Mouse (Mus musculus): Measurements from ENCODE around the gene 9430097D07Rik. TPM values are rescaled to one million over a fixed set of nuclear protein-coding genes. Genes with fewer than 3 reads are reported as not detected.

Gene 9430097D07Rik
- total and polyA plus RNA-seq, 2 experiments: not detected

GRCm38 (mm10) chr2:32534061-32534732, 41.3 kb downstream of the 9430097D07Rik start:
- Histone ChIP-seq H3K27me3 (ENCODE audit: control insufficient read depth, insufficient read depth, low read length) (no peaks in the 10 kb centered on the region), H3K36me3 (ENCODE audit: control insufficient read depth, insufficient read depth, low read length) (no peaks in the 10 kb centered on the region), H3K79me2 (ENCODE audit: control insufficient read depth, insufficient read depth, low read length) (peaks cover 18% of the 10 kb centered on the region; the same call in 1 of the 2 replicates), H3K4me3 (ENCODE audit: insufficient read depth, low read depth, low read length) (no peak overlapping the region), H3K27ac (replicated peaks; ENCODE audit: insufficient read depth, low read depth, low read length) (peak overlapping the region; percentile 82), H3K4me1 (ENCODE audit: control insufficient read depth, insufficient read depth, low read length) (peaks cover 13% of the 10 kb centered on the region), H3K9ac (ENCODE audit: low read depth, low read length) (peak overlapping the region; percentile 56)
- TF ChIP-seq CTCF (IDR thresholded peaks at IDR 0.05; ENCODE audit: low read depth, low read length) (no peak), POLR2A (IDR thresholded peaks at IDR 0.05; ENCODE audit: extremely low read depth, insufficient read depth, low read length) (no peak)
- WGBS: 14% methylated on average over 13 of the region's 13 CpGs
- DNase-seq (ENCODE audit: extremely low read depth, low read depth, low spot score): peak; percentile 80

- Histone ChIP-seq H3K9ac (ENCODE audit: low read depth, low read length) (no peak overlapping the region), H3K4me3 (ENCODE audit: insufficient read depth, low read depth, low read length) (no peak overlapping the region), H3K27me3 (ENCODE audit: control insufficient read depth, insufficient read depth, low read length) (no peaks in the 10 kb centered on the region), H3K79me2 (ENCODE audit: control insufficient read depth, insufficient read depth, low read length) (peaks cover 8% of the 10 kb centered on the region; the same call in 1 of the 2 replicates), H3K36me3 (ENCODE audit: control insufficient read depth, insufficient read depth, low read length) (no peaks in the 10 kb centered on the region), H3K4me1 (ENCODE audit: control insufficient read depth, insufficient read depth, low read length) (peaks cover 4% of the 10 kb centered on the region), H3K27ac (replicated peaks; ENCODE audit: insufficient read depth, low read depth, low read length) (no peak overlapping the region)
- no peak for DNase-seq (ENCODE audit: extremely low read depth, low read depth, low spot score)
- WGBS: 79% methylated on average over 2 of the region's 2 CpGs
- TF ChIP-seq CTCF (IDR thresholded peaks at IDR 0.05; ENCODE audit: low read depth, low read length) (no peak), POLR2A (IDR thresholded peaks at IDR 0.05; ENCODE audit: extremely low read depth, insufficient read depth, low read length) (no peak)
These were observed 42.3 kb downstream of the 9430097D07Rik start for GRCm38 (mm10) chr2:32533163-32533562.

- no peaks in the 10 kb centered on the region for H3K27me3 ChIP-seq (ENCODE audit: control insufficient read depth, insufficient read depth, low read length)
- DNase-seq (ENCODE audit: extremely low read depth, low read depth, low spot score): no peak
- 85% methylated on average over 2 of the region's 2 CpGs for WGBS
- H3K27ac ChIP-seq (replicated peaks; ENCODE audit: insufficient read depth, low read depth, low read length): no peak overlapping the region
- H3K36me3 ChIP-seq (ENCODE audit: control insufficient read depth, insufficient read depth, low read length): no peaks in the 10 kb centered on the region
- no peak overlapping the region for H3K9ac ChIP-seq (ENCODE audit: low read depth, low read length)
- no peak overlapping the region for H3K4me3 ChIP-seq (ENCODE audit: insufficient read depth, low read depth, low read length)
- no peak for TF ChIP-seq CTCF (IDR thresholded peaks at IDR 0.05; ENCODE audit: low read depth, low read length)
- TF ChIP-seq POLR2A (IDR thresholded peaks at IDR 0.05; ENCODE audit: extremely low read depth, insufficient read depth, low read length): no peak
- no peaks in the 10 kb centered on the region for H3K79me2 ChIP-seq (ENCODE audit: control insufficient read depth, insufficient read depth, low read length)
- peaks cover 8% of the 10 kb centered on the region for H3K4me1 ChIP-seq (ENCODE audit: control insufficient read depth, insufficient read depth, low read length)
These were observed 45.0 kb downstream of the 9430097D07Rik start for GRCm38 (mm10) chr2:32530479-32530878.

- Histone ChIP-seq H3K27ac (replicated peaks; ENCODE audit: insufficient read depth, low read depth, low read length) (peak overlapping the region; percentile 62; the same call in 1 of the 2 replicates), H3K36me3 (ENCODE audit: control insufficient read depth, insufficient read depth, low read length) (no peaks in the 10 kb centered on the region), H3K9ac (ENCODE audit: low read depth, low read length) (no peak overlapping the region), H3K4me1 (ENCODE audit: control insufficient read depth, insufficient read depth, low read length) (peaks cover 22% of the 10 kb centered on the region), H3K79me2 (ENCODE audit: control insufficient read depth, insufficient read depth, low read length) (no peaks in the 10 kb centered on the region), H3K27me3 (ENCODE audit: control insufficient read depth, insufficient read depth, low read length) (no peaks in the 10 kb centered on the region), H3K4me3 (ENCODE audit: insufficient read depth, low read depth, low read length) (no peak overlapping the region)
- DNase-seq (ENCODE audit: extremely low read depth, low read depth, low spot score): no peak
- 83% methylated on average over 1 of the region's 1 CpGs for WGBS
- TF ChIP-seq POLR2A (IDR thresholded peaks at IDR 0.05; ENCODE audit: extremely low read depth, insufficient read depth, low read length) (no peak), CTCF (IDR thresholded peaks at IDR 0.05; ENCODE audit: low read depth, low read length) (no peak)
These were observed 47.2 kb downstream of the 9430097D07Rik start for GRCm38 (mm10) chr2:32528326-32528725.

- H3K9ac ChIP-seq (ENCODE audit: low read depth, low read length): peak overlapping the region; percentile 29
- H3K79me2 ChIP-seq (ENCODE audit: control insufficient read depth, insufficient read depth, low read length): no peaks in the 10 kb centered on the region
- peak overlapping the region; percentile 62 for H3K27ac ChIP-seq (replicated peaks; ENCODE audit: insufficient read depth, low read depth, low read length)
- H3K36me3 ChIP-seq (ENCODE audit: control insufficient read depth, insufficient read depth, low read length): no peaks in the 10 kb centered on the region
- H3K4me3 ChIP-seq (ENCODE audit: insufficient read depth, low read depth, low read length): no peak overlapping the region
- DNase-seq (ENCODE audit: extremely low read depth, low read depth, low spot score): peak; percentile 96
- no peak for TF ChIP-seq POLR2A (IDR thresholded peaks at IDR 0.05; ENCODE audit: extremely low read depth, insufficient read depth, low read length)
- TF ChIP-seq CTCF (IDR thresholded peaks at IDR 0.05; ENCODE audit: low read depth, low read length): 0 out of 2 replicates have a peak, but pooled peaks have one; percentile 3
- no peaks in the 10 kb centered on the region for H3K27me3 ChIP-seq (ENCODE audit: control insufficient read depth, insufficient read depth, low read length)
- H3K4me1 ChIP-seq (ENCODE audit: control insufficient read depth, insufficient read depth, low read length): peaks cover 22% of the 10 kb centered on the region
- 19% methylated on average over 14 of the region's 14 CpGs for WGBS
These were observed 48.0 kb downstream of the 9430097D07Rik start for GRCm38 (mm10) chr2:32527468-32527966.

GRCm38 (mm10) chr2:32525816-32526215, 49.7 kb downstream of the 9430097D07Rik start:
- Histone ChIP-seq H3K36me3 (ENCODE audit: control insufficient read depth, insufficient read depth, low read length) (no peaks in the 10 kb centered on the region), H3K9ac (ENCODE audit: low read depth, low read length) (no peak overlapping the region), H3K79me2 (ENCODE audit: control insufficient read depth, insufficient read depth, low read length) (no peaks in the 10 kb centered on the region), H3K4me3 (ENCODE audit: insufficient read depth, low read depth, low read length) (no peak overlapping the region), H3K27ac (replicated peaks; ENCODE audit: insufficient read depth, low read depth, low read length) (peak overlapping the region; percentile 51), H3K27me3 (ENCODE audit: control insufficient read depth, insufficient read depth, low read length) (no peaks in the 10 kb centered on the region), H3K4me1 (ENCODE audit: control insufficient read depth, insufficient read depth, low read length) (peaks cover 22% of the 10 kb centered on the region)
- 74% methylated on average over 12 of the region's 12 CpGs for WGBS
- peak; percentile 60 for DNase-seq (ENCODE audit: extremely low read depth, low read depth, low spot score)
- TF ChIP-seq CTCF (IDR thresholded peaks at IDR 0.05; ENCODE audit: low read depth, low read length) (no peak), POLR2A (IDR thresholded peaks at IDR 0.05; ENCODE audit: extremely low read depth, insufficient read depth, low read length) (no peak)

Measured in liver, adult 2 months (tissue).